Mouse (Mus musculus) neural tube, embryonic 12.5 days (tissue): Measurements from ENCODE around the gene Nf2. TPM values are rescaled to one million over a fixed set of nuclear protein-coding genes. Genes with fewer than 3 reads are reported as not detected.
A peak's percentile ranks its signal among the peaks of the same experiment; 100 is the strongest.
"Not testable (repeated sequence)": the region's sequence is repeated elsewhere in the genome, so short reads cannot be mapped to it uniquely, and the experiment has no call there.

Experiments
- ATAC-seq: fragments of 200-750 bp; cut with Nextera tagmentation; 2 replicates; pipeline ENCODE4 v1.8.0; 2017; ENCODE audit warnings: low read depth, mild to moderate bottlenecking, moderate TSS enrichment, moderate library complexity; ENCODE audit not compliant: low FRiP score
- H3K27ac ChIP-seq: fragments of 300-500 bp; sonication (generic); 2 replicates; pipeline ENCODE4 v1.5.1; 2016
- H3K27me3 ChIP-seq: fragments of 300-500 bp; sonication (generic); replicated peaks from 2 replicates; pipeline ENCODE4 v1.6.1; 2016; ENCODE audit warnings: mild to moderate bottlenecking
- H3K36me3 ChIP-seq: fragments of 300-500 bp; sonication (generic); 2 replicates; pipeline ENCODE4 v1.6.1; 2016; ENCODE audit warnings: mild to moderate bottlenecking
- H3K4me1 ChIP-seq: fragments of 300-500 bp; sonication (generic); 2 replicates; pipeline ENCODE4 v1.6.1; 2016
- H3K4me2 ChIP-seq: fragments of 300-500 bp; sonication (generic); replicated peaks from 2 replicates; pipeline ENCODE4 v1.6.1; 2016; ENCODE audit warnings: mild to moderate bottlenecking
- H3K4me3 ChIP-seq: fragments of 300-500 bp; sonication (generic); 2 replicates; pipeline ENCODE4 v1.5.1; 2016
- H3K9ac ChIP-seq: fragments of 300-500 bp; sonication (generic); 2 replicates; pipeline ENCODE4 v1.6.1; 2016; ENCODE audit warnings: mild to moderate bottlenecking
- H3K9me3 ChIP-seq: fragments of 300-500 bp; sonication (generic); 2 replicates; pipeline ENCODE4 v1.6.1; 2016; ENCODE audit warnings: mild to moderate bottlenecking
- WGBS: fragments of 180-500 bp; shearing (Covaris S2); methylation state at CpG from one replicate; pipeline ENCODE4 v1.1.7; 2016; 5-methylcytosine and 5-hydroxymethylcytosine counted together
- polyA plus RNA-seq: library from polyadenylated mRNA; unstranded; fragments of >200 nt; fragmentation: Nextera tagmentation; extraction: Ambion mirVana; gene quantifications from 2 replicates; pipeline ENCODE4 v1.2.1, GENCODE M21; 2016

Gene Nf2
- polyA plus RNA-seq, 1 experiment from 2014 or later = 78.4 TPM

DNA sequence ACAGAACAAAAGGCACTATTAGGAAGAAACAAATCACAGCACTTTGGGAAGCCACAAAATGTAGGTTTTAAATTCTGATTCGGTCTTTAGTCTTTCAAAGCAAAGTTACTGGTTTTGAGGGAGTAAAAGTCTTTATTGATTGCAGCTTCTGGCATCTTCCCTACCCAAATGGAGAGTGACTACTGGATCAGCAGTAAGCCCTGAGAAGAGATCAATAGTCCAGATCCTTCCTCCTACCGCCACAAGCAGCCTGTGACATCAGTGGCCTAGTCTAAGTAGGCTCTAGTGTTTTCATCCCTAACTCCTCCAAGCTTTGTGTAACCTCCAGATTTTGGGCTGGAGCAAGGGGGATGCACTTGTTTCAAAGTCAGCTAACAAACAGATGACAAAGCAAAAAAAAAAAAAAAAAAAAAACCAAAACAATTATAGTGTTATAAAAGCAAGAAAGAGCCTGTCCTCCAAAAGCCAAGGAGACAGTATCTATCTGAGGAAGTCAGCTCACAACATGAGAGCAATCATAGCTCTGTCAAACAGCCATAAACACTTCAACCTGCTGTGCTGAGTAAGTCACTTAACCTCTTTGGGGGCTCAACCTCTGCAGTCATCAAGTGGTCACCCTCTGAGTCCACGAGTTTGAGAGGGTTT lies 15.9 kb downstream of the Nf2 start:
- ATAC-seq = no peak
- 55% methylated on average over 3 of the region's 3 CpGs for WGBS
- Histone ChIP-seq H3K36me3 (no peaks in the 10 kb centered on the region), H3K4me3 (no peak overlapping the region), H3K9me3 (no peaks in the 10 kb centered on the region), H3K27me3 (no peaks in the 10 kb centered on the region), H3K27ac (no peak overlapping the region), H3K9ac (no peak overlapping the region), H3K4me2 (no peak overlapping the region), H3K4me1 (no peaks in the 10 kb centered on the region)

DNA sequence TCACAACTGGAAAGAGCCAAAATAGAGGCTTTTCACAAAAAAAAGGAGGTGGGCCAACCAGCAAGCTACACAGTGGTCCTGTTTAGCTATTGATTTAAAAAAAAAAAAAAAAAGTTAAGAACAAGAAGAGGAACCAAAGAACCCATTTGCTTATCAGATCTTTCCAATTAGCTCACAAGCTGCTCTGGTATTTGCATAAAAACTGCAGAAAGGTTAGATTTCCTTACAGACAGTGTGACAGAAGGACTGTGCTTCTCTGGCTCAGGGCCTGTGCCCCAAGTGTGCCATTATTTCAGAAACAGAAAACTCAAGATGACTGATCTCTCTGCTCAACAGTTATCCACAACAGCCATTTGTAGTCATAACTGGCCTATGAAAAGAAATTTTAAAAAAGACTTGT lies 18.3 kb downstream of the Nf2 start:
- Histone ChIP-seq H3K27me3 (no peaks in the 10 kb centered on the region), H3K4me1 (no peaks in the 10 kb centered on the region), H3K9ac (no peak overlapping the region), H3K9me3 (no peaks in the 10 kb centered on the region), H3K36me3 (no peaks in the 10 kb centered on the region), H3K4me2 (no peak overlapping the region), H3K27ac (no peak overlapping the region), H3K4me3 (no peak overlapping the region)
- ATAC-seq = no peak

DNA sequence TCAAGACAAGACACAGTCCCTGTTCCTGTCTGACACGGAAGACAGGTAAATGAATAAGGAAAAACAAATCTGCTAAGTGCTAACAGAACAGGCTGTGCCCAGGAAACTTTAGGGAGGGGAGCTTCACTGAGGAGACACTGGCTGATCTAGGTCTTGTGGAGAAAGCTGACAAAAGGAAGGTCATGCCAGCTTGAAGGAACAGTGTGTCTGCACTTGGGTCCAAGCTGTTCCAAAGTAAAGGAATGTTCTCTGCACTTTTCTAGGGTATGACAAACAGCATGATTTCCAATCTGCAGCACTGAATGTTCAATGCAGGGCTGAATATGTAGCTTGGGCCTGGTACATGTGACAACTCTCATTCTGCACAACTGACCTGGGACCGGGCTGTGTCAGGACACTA lies 21.4 kb downstream of the Nf2 start:
- H3K36me3 ChIP-seq = no peaks in the 10 kb centered on the region
- H3K4me3 ChIP-seq = no peak overlapping the region
- no peak overlapping the region for H3K4me2 ChIP-seq
- 88% methylated on average over 2 of the region's 2 CpGs for WGBS
- H3K27me3 ChIP-seq = no peaks in the 10 kb centered on the region
- ATAC-seq = no peak
- no peak overlapping the region for H3K9ac ChIP-seq
- H3K4me1 ChIP-seq = no peaks in the 10 kb centered on the region
- no peaks in the 10 kb centered on the region for H3K9me3 ChIP-seq
- H3K27ac ChIP-seq = no peak overlapping the region

DNA sequence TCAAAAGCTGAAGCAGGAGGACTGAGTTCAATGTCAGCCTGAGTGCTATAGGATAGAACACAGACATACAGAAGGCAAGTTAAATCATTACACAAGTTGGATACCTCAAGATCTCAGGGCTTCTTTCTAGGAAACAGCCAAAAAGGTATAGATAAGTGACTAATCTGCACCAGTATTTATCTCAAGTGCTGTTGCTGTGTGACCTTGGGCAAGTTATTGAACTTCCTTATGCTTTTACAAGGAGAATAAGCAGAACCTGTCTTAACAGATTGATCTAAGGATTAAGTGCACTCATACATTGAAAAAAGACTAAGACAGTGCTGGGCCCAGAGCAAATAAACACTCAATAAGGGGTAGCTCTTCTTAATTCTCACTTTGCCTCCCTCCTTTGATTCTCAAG lies 22.0 kb downstream of the Nf2 start:
- no peaks in the 10 kb centered on the region for H3K9me3 ChIP-seq
- no peaks in the 10 kb centered on the region for H3K4me1 ChIP-seq
- ATAC-seq = no peak

DNA sequence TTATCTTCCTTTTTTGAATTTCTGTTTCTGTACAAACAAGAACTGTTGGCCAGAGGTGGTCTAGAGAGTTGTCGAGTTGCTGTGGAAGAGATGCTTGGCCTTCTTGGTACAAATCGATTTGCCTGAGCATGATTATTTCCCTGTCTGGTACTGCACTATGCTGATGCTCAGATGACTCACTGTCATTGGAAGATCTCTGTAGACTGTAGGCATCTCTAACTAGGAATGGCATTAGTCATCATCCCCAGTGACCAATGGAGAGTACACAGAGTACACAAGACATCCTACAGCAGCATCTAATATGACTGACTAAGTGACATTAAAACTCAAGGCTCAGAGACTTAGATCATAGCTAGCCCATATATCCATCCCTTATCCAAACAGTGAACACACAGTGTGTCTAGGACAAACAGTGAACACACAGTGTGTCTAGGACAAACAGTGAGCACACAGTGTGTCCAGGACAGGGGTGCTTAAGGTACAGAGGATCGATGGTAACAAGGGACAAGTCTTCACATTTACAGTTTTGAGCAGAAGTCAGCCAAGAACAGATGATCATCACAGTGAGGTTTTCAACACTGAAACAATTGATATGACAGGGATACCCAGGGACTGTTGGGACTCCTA lies 23.1 kb downstream of the Nf2 start:
- Histone ChIP-seq H3K36me3 (no peaks in the 10 kb centered on the region), H3K9me3 (no peaks in the 10 kb centered on the region), H3K27me3 (no peaks in the 10 kb centered on the region), H3K4me2 (no peak overlapping the region), H3K4me1 (no peaks in the 10 kb centered on the region), H3K4me3 (no peak overlapping the region), H3K27ac (no peak overlapping the region), H3K9ac (no peak overlapping the region)
- WGBS = 93% methylated on average over 3 of the region's 3 CpGs
- ATAC-seq = no peak

More for the DNA sequence above, 22.0 kb downstream of the Nf2 start:
- no peak overlapping the region for H3K4me2 ChIP-seq
- no peak overlapping the region for H3K4me3 ChIP-seq
- no peak overlapping the region for H3K27ac ChIP-seq
- H3K36me3 ChIP-seq = no peaks in the 10 kb centered on the region
- H3K27me3 ChIP-seq = no peaks in the 10 kb centered on the region
- H3K9ac ChIP-seq = no peak overlapping the region

DNA sequence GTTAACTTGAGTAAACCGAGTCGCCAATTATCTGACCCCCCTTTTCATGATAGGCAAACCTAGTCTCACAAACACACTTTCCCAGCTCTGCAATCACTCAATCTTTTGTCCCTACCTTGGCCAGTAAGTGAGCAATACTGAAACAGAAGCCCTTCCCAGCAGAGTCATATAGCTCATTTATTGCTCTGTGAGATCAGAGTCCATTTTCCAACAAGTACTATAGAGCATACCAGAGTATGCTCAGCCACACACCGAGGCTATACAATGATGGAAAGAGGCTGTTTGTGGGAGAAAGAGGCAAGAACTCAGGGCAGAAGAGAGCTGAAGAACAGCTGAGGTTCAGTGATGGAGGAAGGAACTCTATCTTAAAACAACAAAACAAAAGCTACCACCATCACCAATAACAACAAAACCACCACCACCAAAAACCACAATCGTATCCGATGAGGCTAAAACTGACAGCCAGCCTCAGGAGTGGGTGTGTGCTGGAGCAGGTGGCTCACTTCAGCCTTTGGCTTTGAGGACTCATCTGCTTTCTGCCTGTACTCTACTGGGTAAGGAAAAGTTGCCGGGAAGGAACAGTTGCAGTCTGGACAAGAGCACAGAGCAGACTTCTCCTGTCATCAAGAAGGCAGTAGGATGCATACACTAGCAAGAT lies 25.6 kb downstream of the Nf2 start:
- 93% methylated on average over 6 of the region's 6 CpGs for WGBS
- Histone ChIP-seq H3K27ac (no peak overlapping the region), H3K9ac (no peak overlapping the region), H3K27me3 (no peaks in the 10 kb centered on the region), H3K4me3 (no peak overlapping the region), H3K4me2 (no peak overlapping the region), H3K9me3 (no peaks in the 10 kb centered on the region), H3K4me1 (no peaks in the 10 kb centered on the region), H3K36me3 (no peaks in the 10 kb centered on the region)
- no peak for ATAC-seq

DNA sequence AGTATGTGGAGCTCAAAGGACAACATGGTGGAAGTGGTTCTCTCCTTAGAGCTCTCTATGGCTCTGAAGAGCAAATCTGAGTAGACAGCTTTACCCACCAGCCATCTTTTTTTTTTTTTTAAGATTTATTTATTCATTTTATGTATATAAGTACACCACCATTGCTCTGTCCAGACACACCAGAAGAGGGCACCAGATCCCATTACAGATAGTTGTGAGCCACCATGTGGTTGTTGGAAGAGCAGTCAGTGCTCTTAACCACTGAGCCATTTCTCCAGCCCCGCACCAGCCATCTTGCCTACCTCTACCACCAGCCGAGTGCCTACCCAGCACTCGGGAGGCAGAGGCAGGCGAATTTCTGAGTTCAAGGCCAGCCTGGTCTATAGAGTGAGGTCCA lies 26.9 kb downstream of the Nf2 start:
- H3K9me3 ChIP-seq, H3K4me2 ChIP-seq, H3K27me3 ChIP-seq, H3K27ac ChIP-seq, H3K4me1 ChIP-seq, H3K36me3 ChIP-seq, ATAC-seq, H3K9ac ChIP-seq, H3K4me3 ChIP-seq: not testable (repeated sequence)
- 94% methylated on average over 4 of the region's 4 CpGs for WGBS

DNA sequence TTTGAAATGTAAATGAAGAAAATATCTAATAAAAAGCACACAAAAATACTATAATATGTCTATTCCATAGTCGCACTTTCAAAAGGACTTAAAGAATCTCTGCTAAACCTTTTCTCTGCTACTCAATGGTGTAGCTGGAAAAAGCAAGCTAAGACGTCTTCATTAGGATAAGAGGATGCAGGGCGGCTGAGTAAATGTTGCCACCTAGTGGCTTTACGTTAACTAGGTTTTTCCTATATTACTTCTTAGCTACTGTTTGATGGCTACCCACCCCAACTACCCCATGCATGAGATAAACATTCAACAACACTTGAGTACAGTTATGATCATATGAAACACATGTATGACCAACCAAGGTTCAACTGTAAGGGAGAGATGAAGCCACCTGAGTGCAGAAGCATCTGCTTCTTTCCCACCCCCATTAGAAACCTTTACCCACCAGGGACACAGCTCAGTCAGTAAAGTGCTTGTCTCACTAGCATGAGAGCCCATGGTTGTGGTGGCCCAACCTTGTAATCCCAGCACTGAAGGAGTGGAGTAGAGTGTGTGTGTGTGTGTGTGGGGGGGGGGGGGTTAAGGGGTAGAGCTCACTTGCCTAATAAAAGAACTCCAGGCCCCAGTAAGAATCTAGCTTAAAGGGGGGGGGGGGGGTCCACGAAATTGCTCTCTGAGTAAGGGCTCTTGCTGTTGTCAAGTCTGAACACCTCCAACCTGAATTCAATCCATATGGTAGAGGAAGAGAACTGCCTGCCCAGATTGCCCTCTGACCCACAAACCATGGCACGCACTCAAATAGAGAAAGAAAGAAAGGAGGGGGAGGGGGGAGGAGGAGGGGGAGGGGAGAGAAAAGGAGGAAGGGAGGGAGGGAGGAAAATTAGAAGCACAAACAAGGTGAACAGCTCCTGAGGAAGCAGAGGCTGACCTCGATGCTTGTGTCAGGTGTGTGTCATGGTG lies 27.6 kb downstream of the Nf2 start:
- no peaks in the 10 kb centered on the region; the same call in 1 of the 2 replicates for H3K36me3 ChIP-seq
- 40% methylated on average over 7 of the region's 7 CpGs for whole genome bisulfite sequencing
- no peak overlapping the region for H3K9ac ChIP-seq
- peak; percentile 29; the same call in 1 of the 2 replicates for ATAC-seq
- no peak overlapping the region for H3K27ac ChIP-seq
- H3K27me3 ChIP-seq = no peaks in the 10 kb centered on the region
- no peaks in the 10 kb centered on the region for H3K9me3 ChIP-seq
- no peaks in the 10 kb centered on the region; the same call in 1 of the 2 replicates for H3K4me1 ChIP-seq
- no peak overlapping the region for H3K4me2 ChIP-seq
- no peak overlapping the region for H3K4me3 ChIP-seq

DNA sequence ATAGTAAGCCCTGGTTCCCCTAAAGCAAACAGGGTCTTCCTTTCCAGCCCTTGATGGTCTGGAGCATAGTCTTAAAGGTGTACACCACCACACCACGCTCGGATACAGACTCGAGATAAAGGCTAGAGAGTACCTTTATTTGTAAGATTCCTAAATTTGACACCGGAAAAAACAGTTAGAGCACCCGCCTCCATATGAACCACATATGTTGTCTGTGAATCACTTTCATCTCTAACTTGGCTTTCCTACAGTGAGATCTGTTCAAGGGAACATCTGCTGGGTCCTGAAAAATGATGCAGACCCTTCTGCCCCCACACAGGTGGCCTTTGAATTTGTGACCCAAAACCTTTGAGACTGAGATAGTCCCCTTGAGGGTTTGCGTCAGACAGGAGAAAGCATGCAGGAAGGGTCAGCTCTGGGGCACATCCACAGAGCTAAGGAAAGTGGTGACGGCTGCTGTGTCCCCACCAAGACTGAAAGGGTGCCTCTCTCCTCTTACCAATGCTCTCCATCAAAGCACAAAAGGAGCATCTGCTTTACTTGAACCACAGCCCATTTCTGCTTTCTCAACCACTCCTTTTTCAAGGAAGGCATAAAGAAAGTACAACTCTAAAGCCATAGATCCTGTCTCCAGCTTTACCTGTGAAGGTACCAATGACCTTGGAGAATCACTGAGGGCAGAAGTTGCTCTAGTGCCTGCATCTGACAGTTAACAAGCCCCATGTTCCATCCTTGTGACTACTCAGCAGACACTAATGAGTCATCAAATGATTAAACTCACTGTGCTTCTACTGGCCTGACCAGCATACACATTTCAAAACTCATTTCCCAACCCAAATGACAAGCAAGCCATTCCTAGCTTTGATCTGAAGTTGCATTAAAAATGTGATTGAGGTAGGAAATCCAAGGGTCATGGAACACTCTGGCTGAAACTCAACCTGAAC lies 34.6 kb downstream of the Nf2 start:
- Histone ChIP-seq H3K4me1 (no peaks in the 10 kb centered on the region; the same call in 1 of the 2 replicates), H3K27ac (no peak overlapping the region), H3K9me3 (no peaks in the 10 kb centered on the region), H3K9ac (no peak overlapping the region), H3K36me3 (no peaks in the 10 kb centered on the region; the same call in 1 of the 2 replicates), H3K4me3 (no peak overlapping the region), H3K27me3 (no peaks in the 10 kb centered on the region), H3K4me2 (no peak overlapping the region)
- no peak for ATAC-seq
- WGBS = 86% methylated on average over 7 of the region's 7 CpGs

DNA sequence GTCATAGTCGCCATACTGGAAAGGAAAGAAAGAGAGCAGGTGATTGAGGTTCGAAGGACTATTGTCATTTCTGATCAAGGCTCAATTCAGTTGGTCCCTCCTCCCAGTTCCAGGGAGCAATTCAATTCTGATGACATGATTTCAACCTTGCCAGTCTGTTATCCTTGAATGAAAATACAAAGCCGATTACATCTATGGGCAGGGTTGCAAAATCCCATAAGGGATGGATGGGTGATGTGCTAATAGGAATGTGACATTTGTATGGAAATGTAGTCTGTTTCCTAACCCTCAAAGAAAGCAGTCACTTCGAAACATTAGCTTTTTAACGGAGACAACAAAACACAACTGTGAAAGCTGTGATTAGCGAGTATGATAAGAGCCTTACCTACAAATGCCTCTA lies 41.0 kb downstream of the Nf2 start:
- 80% methylated on average over 6 of the region's 6 CpGs for WGBS

DNA sequence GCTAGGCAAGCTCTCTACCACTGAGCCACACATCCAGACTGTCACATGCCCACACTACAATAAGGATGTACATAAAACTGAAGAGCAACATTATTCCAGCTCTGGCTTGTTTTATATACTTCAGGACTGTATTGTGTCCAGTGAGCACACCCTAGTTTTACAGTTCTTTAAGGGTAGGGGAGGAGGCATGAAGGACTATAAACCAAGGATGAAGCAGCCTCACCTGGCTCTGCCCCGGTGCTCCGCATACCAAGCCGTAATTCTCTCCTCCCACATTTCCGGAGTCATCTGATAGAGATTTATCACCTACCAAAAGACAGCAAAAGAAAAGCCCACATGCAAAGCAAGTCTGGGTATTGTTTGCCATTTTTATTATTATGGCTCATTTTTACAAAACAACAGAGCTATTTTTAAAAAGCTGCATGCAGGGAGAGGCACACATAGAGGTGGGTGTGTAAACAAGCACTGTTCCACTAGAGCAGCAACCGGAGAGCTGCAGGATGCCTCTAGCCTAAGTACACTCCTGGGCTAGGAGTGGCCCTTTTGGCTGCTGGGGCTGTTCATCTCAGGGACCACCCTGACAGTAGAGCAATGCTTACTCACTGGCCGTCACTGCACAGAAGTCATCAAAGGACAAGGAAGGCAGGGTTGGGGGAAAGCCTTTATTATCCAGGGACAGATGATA lies 43.2 kb downstream of the Nf2 start:
- Histone ChIP-seq H3K4me3 (no peak overlapping the region), H3K9me3 (no peaks in the 10 kb centered on the region), H3K36me3 (peaks cover 12% of the 10 kb centered on the region; the same call in 1 of the 2 replicates), H3K9ac (no peak overlapping the region), H3K27me3 (no peaks in the 10 kb centered on the region), H3K27ac (no peak overlapping the region), H3K4me2 (no peak overlapping the region), H3K4me1 (no peaks in the 10 kb centered on the region)
- WGBS = 22% methylated on average over 6 of the region's 6 CpGs
- ATAC-seq = no peak

More for the DNA sequence above, 41.0 kb downstream of the Nf2 start:
- Histone ChIP-seq H3K9ac (no peak overlapping the region), H3K4me3 (no peak overlapping the region), H3K27ac (no peak overlapping the region), H3K36me3 (peaks cover 4% of the 10 kb centered on the region; the same call in 1 of the 2 replicates), H3K9me3 (no peaks in the 10 kb centered on the region), H3K4me2 (no peak overlapping the region), H3K27me3 (no peaks in the 10 kb centered on the region), H3K4me1 (no peaks in the 10 kb centered on the region)
- ATAC-seq = no peak
